Mouse (Mus musculus): Measurements from ENCODE around the gene 4930524N10Rik. TPM values are rescaled to one million over a fixed set of nuclear protein-coding genes. Genes with fewer than 3 reads are reported as not detected.

Gene 4930524N10Rik
- not detected in 2 replicates for polyA plus RNA-seq (2015; fragmentation: Nextera tagmentation; extraction: Ambion mirVana)

GRCm38 (mm10) chrX:154343292-154343691, at the start of gene 4930524N10Rik:
TSS of gene 4930524N10Rik (minus strand) at chrX:154343392.
- WGBS: 40% methylated on average over 1 of the region's 1 CpGs
- no peak for ATAC-seq (ENCODE audit: low FRiP score, low TSS enrichment)
- H3K27ac ChIP-seq (ENCODE audit: low read length): no peak within 1 kb of the TSS
- H3K36me3 ChIP-seq (ENCODE audit: insufficient read depth, low read length): no peaks in the 10 kb centered on the region
- no peaks in the 10 kb centered on the region for H3K4me1 ChIP-seq (ENCODE audit: insufficient read depth, low read length)
- H3K9me3 ChIP-seq (ENCODE audit: low read length): 0 out of 2 replicates have a peak, but pooled peaks cover 2% of the 10 kb centered on the region
- no peaks in the 10 kb centered on the region for H3K27me3 ChIP-seq (ENCODE audit: insufficient read depth, low read length)
- H3K4me3 ChIP-seq (ENCODE audit: low read length): no peak within 1 kb of the TSS
- no peak within 1 kb of the TSS for H3K9ac ChIP-seq (replicated peaks; ENCODE audit: low read length)
- H3K4me2 ChIP-seq (replicated peaks; ENCODE audit: low read depth, low read length): no peak within 1 kb of the TSS

GRCm38 (mm10) chrX:154350042-154350441, 6.8 kb upstream of the 4930524N10Rik start:
- Histone ChIP-seq H3K4me1 (ENCODE audit: insufficient read depth, low read length) (no peaks in the 10 kb centered on the region), H3K4me2 (replicated peaks; ENCODE audit: low read depth, low read length) (no peak overlapping the region), H3K27me3 (ENCODE audit: insufficient read depth, low read length) (no peaks in the 10 kb centered on the region), H3K9ac (replicated peaks; ENCODE audit: low read length) (no peak overlapping the region), H3K27ac (ENCODE audit: low read length) (no peak overlapping the region), H3K4me3 (ENCODE audit: low read length) (no peak overlapping the region), H3K9me3 (ENCODE audit: low read length) (peaks cover 11% of the 10 kb centered on the region; the same call in 1 of the 2 replicates), H3K36me3 (ENCODE audit: insufficient read depth, low read length) (no peaks in the 10 kb centered on the region)
- no peak for ATAC-seq (ENCODE audit: low FRiP score, low TSS enrichment)
- 74% methylated on average over 3 of the region's 3 CpGs for WGBS

- Histone ChIP-seq H3K27me3 (ENCODE audit: insufficient read depth, low read length) (no peaks in the 10 kb centered on the region), H3K27ac (ENCODE audit: low read length) (no peak overlapping the region), H3K9me3 (ENCODE audit: low read length) (peaks cover 11% of the 10 kb centered on the region; the same call in 1 of the 2 replicates), H3K9ac (replicated peaks; ENCODE audit: low read length) (no peak overlapping the region), H3K36me3 (ENCODE audit: insufficient read depth, low read length) (no peaks in the 10 kb centered on the region), H3K4me2 (replicated peaks; ENCODE audit: low read depth, low read length) (no peak overlapping the region), H3K4me1 (ENCODE audit: insufficient read depth, low read length) (no peaks in the 10 kb centered on the region), H3K4me3 (ENCODE audit: low read length) (no peak overlapping the region)
- ATAC-seq (ENCODE audit: low FRiP score, low TSS enrichment): no peak
- WGBS: 84% methylated on average over 7 of the region's 7 CpGs
Measured at GRCm38 (mm10) chrX:154349302-154350041, 6.3 kb upstream of the 4930524N10Rik start.

GRCm38 (mm10) chrX:154347933-154348332, 4.7 kb upstream of the 4930524N10Rik start:
- Histone ChIP-seq H3K36me3 (ENCODE audit: insufficient read depth, low read length) (no peaks in the 10 kb centered on the region), H3K27me3 (ENCODE audit: insufficient read depth, low read length) (no peaks in the 10 kb centered on the region), H3K9me3 (ENCODE audit: low read length) (peaks cover 11% of the 10 kb centered on the region; the same call in 1 of the 2 replicates), H3K4me1 (ENCODE audit: insufficient read depth, low read length) (no peaks in the 10 kb centered on the region), H3K9ac (replicated peaks; ENCODE audit: low read length) (no peak overlapping the region), H3K4me2 (replicated peaks; ENCODE audit: low read depth, low read length) (no peak overlapping the region), H3K4me3 (ENCODE audit: low read length) (no peak overlapping the region), H3K27ac (ENCODE audit: low read length) (no peak overlapping the region)
- WGBS: 77% methylated on average over 3 of the region's 3 CpGs
- no peak for ATAC-seq (ENCODE audit: low FRiP score, low TSS enrichment)

Other genes starting within 250 kb of the 4930524N10Rik start
- gene Gm15140, start 222.7 kb downstream of the 4930524N10Rik start, polyA plus RNA-seq (2015; fragmentation: Nextera tagmentation; extraction: Ambion mirVana): not detected in 2 replicates
- gene Samt4, start 138.6 kb upstream of the 4930524N10Rik start, polyA plus RNA-seq (2015; fragmentation: Nextera tagmentation; extraction: Ambion mirVana): not detected in 2 replicates
- not detected in 2 replicates for gene Samt2, start 236.0 kb upstream of the 4930524N10Rik start, polyA plus RNA-seq (2015; fragmentation: Nextera tagmentation; extraction: Ambion mirVana)

Measured in kidney, embryonic 16.5 days (tissue).